Mouse (Mus musculus) cortical plate, adult 2 months (tissue): ENCODE data around the gene Fhl2. TPM values are rescaled to one million over a fixed set of nuclear protein-coding genes. Genes with fewer than 3 reads are reported as not detected.
A peak's percentile ranks its signal among the peaks of the same experiment; 100 is the strongest.
"Not testable (repeated sequence)": the region's sequence is repeated elsewhere in the genome, so short reads cannot be mapped to it uniquely, and the experiment has no call there.

Experiments used
- H3K27ac ChIP-seq: fragments of 200-500 bp; 2 replicates; pipeline ENCODE4 v1.5.1; 2012; ENCODE audit warnings: low read length, control low read depth, inconsistent platforms; ENCODE audit not compliant: insufficient read depth
- H3K4me1 ChIP-seq: fragments of 200-500 bp; 2 replicates; pipeline ENCODE4 v1.6.1; 2011; ENCODE audit warnings: low read length; ENCODE audit not compliant: control insufficient read depth, insufficient read depth
- H3K4me3 ChIP-seq: fragments of 200-500 bp; 2 replicates; pipeline ENCODE4 v1.5.1; 2011; ENCODE audit warnings: mild to moderate bottlenecking, low read length, control low read depth; ENCODE audit not compliant: insufficient read depth
- CTCF ChIP-seq: fragments of 200-500 bp; IDR thresholded peaks from 2 replicates; pipeline ENCODE4 v1.5.1; 2011; ENCODE audit warnings: mild to moderate bottlenecking, control low read depth, low read length; ENCODE audit not compliant: insufficient read depth; ENCODE audit errors: extremely low read depth
- POLR2A ChIP-seq: fragments of 200-500 bp; IDR thresholded peaks from 2 replicates; pipeline ENCODE4 v1.6.1; 2011; ENCODE audit warnings: mild to moderate bottlenecking, low read length, control low read depth; ENCODE audit not compliant: insufficient read depth; ENCODE audit errors: extremely low read depth
- polyA plus RNA-seq: library from polyadenylated mRNA; depleted of rRNA; stranded (reverse); fragments of >200 nt; gene quantifications from 2 replicates; pipeline ENCODE4 v1.2.3, GENCODE M21; 2012

Fhl2 gene
- polyA plus RNA-seq, 1 experiment, result 88.7 TPM

- no peak overlapping the region for H3K4me3 ChIP-seq
- TF ChIP-seq CTCF (peak; percentile 97), POLR2A (no peak)
- no peak overlapping the region for H3K27ac ChIP-seq
- peaks cover 20% of the 10 kb centered on the region for H3K4me1 ChIP-seq
Measured at GRCm38 (mm10) chr1:43139587-43140266, 57.1 kb downstream of the Fhl2 start.

- Histone ChIP-seq H3K27ac (peak overlapping the region; percentile 70; the same call in 1 of the 2 replicates), H3K4me3 (no peak overlapping the region), H3K4me1 (peaks cover 18% of the 10 kb centered on the region)
- no peak for TF ChIP-seq POLR2A
- peak; percentile 25; the same call in 1 of the 2 replicates for TF ChIP-seq CTCF
Measured at GRCm38 (mm10) chr1:43138268-43138812, 58.4 kb downstream of the Fhl2 start.

- H3K27ac ChIP-seq, result no peak overlapping the region
- TF ChIP-seq CTCF, result no peak
- no peak for TF ChIP-seq POLR2A
- H3K4me1 ChIP-seq, result peaks cover 18% of the 10 kb centered on the region
Measured at GRCm38 (mm10) chr1:43137334-43137733, 59.5 kb downstream of the Fhl2 start.

GRCm38 (mm10) chr1:43136488-43137029 lies 60.2 kb downstream of the Fhl2 start:
- not testable (repeated sequence) for H3K4me3 ChIP-seq
- Histone ChIP-seq H3K27ac (peak overlapping the region; percentile 66), H3K4me1 (peaks cover 12% of the 10 kb centered on the region)

More at GRCm38 (mm10) chr1:43137334-43137733, 59.5 kb downstream of the Fhl2 start:
- no peak overlapping the region for H3K4me3 ChIP-seq

- Histone ChIP-seq H3K4me3 (no peak overlapping the region), H3K4me1 (peaks cover 5% of the 10 kb centered on the region), H3K27ac (no peak overlapping the region)
- TF ChIP-seq POLR2A (no peak), CTCF (no peak)
Measured at GRCm38 (mm10) chr1:43131591-43131990, 65.2 kb downstream of the Fhl2 start.

- Histone ChIP-seq H3K4me1 (peaks cover 5% of the 10 kb centered on the region), H3K27ac (no peak overlapping the region), H3K4me3 (no peak overlapping the region)
- TF ChIP-seq POLR2A, result no peak
- no peak for TF ChIP-seq CTCF
Measured at GRCm38 (mm10) chr1:43130219-43130981, 66.4 kb downstream of the Fhl2 start.

GRCm38 (mm10) chr1:43127820-43128610 lies 68.8 kb downstream of the Fhl2 start:
- Histone ChIP-seq H3K27ac (no peak overlapping the region), H3K4me3 (no peak overlapping the region), H3K4me1 (peaks cover 4% of the 10 kb centered on the region)
- TF ChIP-seq CTCF, result no peak
- no peak for TF ChIP-seq POLR2A

GRCm38 (mm10) chr1:43127196-43127595 lies 69.6 kb downstream of the Fhl2 start:
- Histone ChIP-seq H3K27ac (no peak overlapping the region), H3K4me3 (no peak overlapping the region), H3K4me1 (peaks cover 4% of the 10 kb centered on the region)
- TF ChIP-seq CTCF, result no peak
- no peak for TF ChIP-seq POLR2A

- no peak for TF ChIP-seq CTCF
- TF ChIP-seq POLR2A, result no peak
- Histone ChIP-seq H3K4me1 (no peaks in the 10 kb centered on the region; the same call in 1 of the 2 replicates), H3K27ac (no peak overlapping the region)
Measured at GRCm38 (mm10) chr1:43124726-43125125, 72.1 kb downstream of the Fhl2 start.

More at GRCm38 (mm10) chr1:43124726-43125125, 72.1 kb downstream of the Fhl2 start:
- H3K4me3 ChIP-seq, result no peak overlapping the region
